Mouse (Mus musculus) lung, embryonic 14.5 days (tissue): ENCODE data around the gene Cebpa. TPM values are rescaled to one million over a fixed set of nuclear protein-coding genes. Genes with fewer than 3 reads are reported as not detected.

ENCODE experiments used
- ATAC-seq: fragments of 200-750 bp; cut with Nextera tagmentation; 2 replicates; pipeline ENCODE4 v1.8.0; 2017; ENCODE audit warnings: mild to moderate bottlenecking, moderate TSS enrichment, moderate library complexity; ENCODE audit not compliant: insufficient read depth
- DNase-seq: peaks from one replicate; pipeline ENCODE4 v3.0.0-alpha.2; 2015
- H3K27ac ChIP-seq: fragments of 300-500 bp; sonication (generic); 2 replicates; pipeline ENCODE4 v1.5.1; 2014; ENCODE audit warnings: low read depth, mild to moderate bottlenecking, moderate library complexity
- H3K27me3 ChIP-seq: fragments of 300-500 bp; sonication (generic); 2 replicates; pipeline ENCODE4 v1.6.1; 2014; ENCODE audit warnings: low read length, control low read depth; ENCODE audit not compliant: insufficient read depth
- H3K36me3 ChIP-seq: fragments of 300-500 bp; sonication (generic); 2 replicates; pipeline ENCODE4 v1.6.1; 2014; ENCODE audit warnings: control low read depth; ENCODE audit not compliant: insufficient read depth
- H3K4me1 ChIP-seq: fragments of 300-500 bp; sonication (generic); 2 replicates; pipeline ENCODE4 v1.6.1; 2014; ENCODE audit warnings: antibody characterized with exemption, control low read depth; ENCODE audit not compliant: insufficient read depth
- H3K4me2 ChIP-seq: fragments of 300-500 bp; sonication (generic); 2 replicates; pipeline ENCODE4 v1.6.1; 2014; ENCODE audit warnings: mild to moderate bottlenecking
- H3K4me3 ChIP-seq: fragments of 300-500 bp; sonication (generic); 2 replicates; pipeline ENCODE4 v1.5.1; 2014; ENCODE audit warnings: low read depth, low read length
- H3K9ac ChIP-seq: fragments of 300-500 bp; sonication (generic); 2 replicates; pipeline ENCODE4 v1.6.1; 2014
- H3K9me3 ChIP-seq: fragments of 300-500 bp; sonication (generic); 2 replicates; pipeline ENCODE4 v1.6.1; 2016; ENCODE audit warnings: low read depth, low read length, control low read depth
- CTCF ChIP-seq: IDR thresholded peaks from 2 replicates; pipeline ENCODE4 v1.5.1; 2016; ENCODE audit warnings: antibody characterized with exemption, low read depth
- WGBS: fragments of 180-500 bp; shearing (Covaris S2); extraction: QIAGEN DNeasy Blood & Tissue Kit; methylation state at CpG from one replicate; pipeline ENCODE4 v1.1.7; 2014; 5-methylcytosine and 5-hydroxymethylcytosine counted together
- polyA plus RNA-seq: library from polyadenylated mRNA; unstranded; fragments of >200 nt; fragmentation: Nextera tagmentation; extraction: Ambion mirVana; gene quantifications from 2 replicates; pipeline ENCODE4 v1.2.1, GENCODE M21; 2014

Gene Cebpa
- polyA plus RNA-seq, 1 experiment from 2014 or later, result 5.1 TPM

GRCm38 (mm10) chr7:35090550-35090949 lies 28.5 kb upstream of the Cebpa start:
- H3K27me3 ChIP-seq, result peaks cover 5% of the 10 kb centered on the region; the same call in 1 of the 2 replicates
- TF ChIP-seq CTCF, result no peak
- H3K36me3 ChIP-seq, result no peaks in the 10 kb centered on the region
- 0 out of 2 replicates have a peak, but pooled peaks cover 3% of the 10 kb centered on the region for H3K4me1 ChIP-seq
- no peak overlapping the region for H3K4me2 ChIP-seq
- no peak for ATAC-seq
- H3K9ac ChIP-seq, result no peak overlapping the region
- H3K4me3 ChIP-seq, result no peak overlapping the region
- H3K9me3 ChIP-seq, result no peaks in the 10 kb centered on the region
- no peak overlapping the region for H3K27ac ChIP-seq
- WGBS, result 44% methylated on average over 5 of the region's 5 CpGs
- no peak for DNase-seq

- Histone ChIP-seq H3K9me3 (no peaks in the 10 kb centered on the region), H3K4me2 (no peak overlapping the region), H3K27ac (no peak overlapping the region), H3K4me1 (no peaks in the 10 kb centered on the region), H3K4me3 (no peak overlapping the region), H3K9ac (no peak overlapping the region), H3K36me3 (no peaks in the 10 kb centered on the region), H3K27me3 (no peaks in the 10 kb centered on the region)
- 71% methylated on average over 9 of the region's 9 CpGs for WGBS
- ATAC-seq (no peak), DNase-seq (no peak)
- TF ChIP-seq CTCF, result no peak
Observed at GRCm38 (mm10) chr7:35094975-35095678, 24.0 kb upstream of the Cebpa start.

GRCm38 (mm10) chr7:35098777-35099176 lies 20.3 kb upstream of the Cebpa start:
- no peak for TF ChIP-seq CTCF
- DNase-seq, result no peak
- WGBS, result 81% methylated on average over 4 of the region's 4 CpGs
- H3K4me3 ChIP-seq, result no peak overlapping the region
- H3K9ac ChIP-seq, result no peak overlapping the region
- H3K36me3 ChIP-seq, result no peaks in the 10 kb centered on the region
- no peak overlapping the region for H3K4me2 ChIP-seq
- no peaks in the 10 kb centered on the region for H3K4me1 ChIP-seq
- no peaks in the 10 kb centered on the region for H3K9me3 ChIP-seq
- no peaks in the 10 kb centered on the region for H3K27me3 ChIP-seq
- H3K27ac ChIP-seq, result no peak overlapping the region
- ATAC-seq, result no peak

GRCm38 (mm10) chr7:35099528-35099927 lies 19.6 kb upstream of the Cebpa start:
- Histone ChIP-seq H3K27me3 (no peaks in the 10 kb centered on the region), H3K4me1 (no peaks in the 10 kb centered on the region), H3K9ac (no peak overlapping the region), H3K4me2 (no peak overlapping the region), H3K36me3 (no peaks in the 10 kb centered on the region), H3K9me3 (no peaks in the 10 kb centered on the region), H3K4me3 (no peak overlapping the region), H3K27ac (no peak overlapping the region)
- ATAC-seq (no peak), DNase-seq (no peak)
- 64% methylated on average over 4 of the region's 4 CpGs for WGBS
- TF ChIP-seq CTCF, result no peak

- Histone ChIP-seq H3K9me3 (no peaks in the 10 kb centered on the region), H3K36me3 (no peaks in the 10 kb centered on the region), H3K4me2 (no peak overlapping the region), H3K27ac (no peak overlapping the region), H3K4me3 (no peak overlapping the region), H3K9ac (no peak overlapping the region), H3K27me3 (no peaks in the 10 kb centered on the region), H3K4me1 (no peaks in the 10 kb centered on the region)
- no peak for TF ChIP-seq CTCF
- no peak for DNase-seq
- WGBS, result 48% methylated on average over 7 of the region's 7 CpGs
- no peak for ATAC-seq
Observed at GRCm38 (mm10) chr7:35106614-35107013, 12.5 kb upstream of the Cebpa start.

- Histone ChIP-seq H3K4me2 (no peak overlapping the region), H3K9me3 (no peaks in the 10 kb centered on the region), H3K27me3 (no peaks in the 10 kb centered on the region), H3K36me3 (no peaks in the 10 kb centered on the region), H3K9ac (no peak overlapping the region), H3K4me1 (no peaks in the 10 kb centered on the region; the same call in 1 of the 2 replicates), H3K4me3 (no peak overlapping the region), H3K27ac (no peak overlapping the region)
- ATAC-seq (no peak), DNase-seq (no peak)
- no peak for TF ChIP-seq CTCF
- 7% methylated on average over 3 of the region's 3 CpGs for WGBS
Observed at GRCm38 (mm10) chr7:35107630-35108029, 11.5 kb upstream of the Cebpa start.

GRCm38 (mm10) chr7:35108046-35108445 lies 11.0 kb upstream of the Cebpa start:
- Histone ChIP-seq H3K4me2 (no peak overlapping the region), H3K4me1 (no peaks in the 10 kb centered on the region; the same call in 1 of the 2 replicates), H3K9ac (no peak overlapping the region), H3K36me3 (no peaks in the 10 kb centered on the region), H3K4me3 (no peak overlapping the region), H3K27ac (no peak overlapping the region), H3K9me3 (no peaks in the 10 kb centered on the region), H3K27me3 (no peaks in the 10 kb centered on the region)
- TF ChIP-seq CTCF, result no peak
- ATAC-seq (no peak), DNase-seq (no peak)
- WGBS, result 30% methylated on average over 2 of the region's 2 CpGs
